Mouse (Mus musculus) heart, adult 8-10 months (tissue): ENCODE measurements around the gene Olfr437. TPM values are rescaled to one million over a fixed set of nuclear protein-coding genes. Genes with fewer than 3 reads are reported as not detected.
"Not testable (repeated sequence)": the region's sequence is repeated elsewhere in the genome, so short reads cannot be mapped to it uniquely, and the experiment has no call there.

Source experiments
- DNase-seq: peaks from one replicate; pipeline ENCODE4 v3.0.0; 2022; ENCODE audit warnings: low spot score
- total RNA-seq, 4 experiments: library from RNA; stranded (reverse); gene quantifications; 2 replicates each; pipeline ENCODE4 v1.2.4; 2022

Olfr437 gene
- total RNA-seq: not detected

GRCm38 (mm10) chr6:43162982-43163381 is at the start of gene Olfr437:
Gene Olfr437 (plus strand): TSS chr6:43163282.
- DNase-seq: no peak

- DNase-seq: not testable (repeated sequence)
Observed at GRCm38 (mm10) chr6:43146267-43146666, 16.8 kb upstream of the Olfr437 start, which contains the start of gene Olfr237-ps1. Gene Olfr237-ps1 (plus strand): TSS chr6:43146567.

- DNase-seq: no peak
Observed at GRCm38 (mm10) chr6:43159502-43159901, 3.6 kb upstream of the Olfr437 start.

GRCm38 (mm10) chr6:43167246-43167645 is 4.2 kb downstream of the Olfr437 start:
- no peak for DNase-seq

- DNase-seq: no peak
Observed at GRCm38 (mm10) chr6:43171840-43172239, 8.8 kb downstream of the Olfr437 start, which contains the start of gene Olfr13. Gene Olfr13 (plus strand): TSS chr6:43172140.

GRCm38 (mm10) chr6:43178129-43178528 is 15.0 kb downstream of the Olfr437 start:
- DNase-seq: no peak

GRCm38 (mm10) chr6:43178584-43179501 is 15.8 kb downstream of the Olfr437 start:
- no peak for DNase-seq

GRCm38 (mm10) chr6:43190986-43191385 is 27.9 kb downstream of the Olfr437 start:
- no peak for DNase-seq

GRCm38 (mm10) chr6:43196781-43197180 is 33.7 kb downstream of the Olfr437 start, which contains the start of gene Olfr435:
Gene Olfr435 (plus strand): TSS chr6:43197146.
- no peak for DNase-seq

GRCm38 (mm10) chr6:43198094-43198493 is 35.0 kb downstream of the Olfr437 start:
- DNase-seq: no peak

GRCm38 (mm10) chr6:43202786-43203185 is 39.7 kb downstream of the Olfr437 start:
- no peak for DNase-seq

GRCm38 (mm10) chr6:43205355-43205754 is 42.3 kb downstream of the Olfr437 start:
- no peak for DNase-seq

GRCm38 (mm10) chr6:43212873-43213272 is 49.8 kb downstream of the Olfr437 start, which contains the start of gene Olfr434:
Gene Olfr434 (plus strand): TSS chr6:43213021.
- DNase-seq: not testable (repeated sequence)

Other genes starting within 250 kb of the Olfr437 start
- gene Olfr446, start 241.9 kb upstream of the Olfr437 start, total RNA-seq: not detected
- not detected for gene Olfr444, start 214.2 kb upstream of the Olfr437 start, total RNA-seq
- not detected for gene Olfr441, start 56.9 kb upstream of the Olfr437 start, total RNA-seq
- gene Olfr237-ps1, start 16.7 kb upstream of the Olfr437 start, total RNA-seq: not detected
- gene Olfr13, start 8.9 kb downstream of the Olfr437 start, total RNA-seq: not detected
- gene Olfr435, start 33.9 kb downstream of the Olfr437 start, total RNA-seq: not detected
- not detected for gene Olfr434, start 49.7 kb downstream of the Olfr437 start, total RNA-seq
- gene Olfr47, start 68.2 kb downstream of the Olfr437 start, total RNA-seq: not detected
- gene Arhgef5, start 102.3 kb downstream of the Olfr437 start, total RNA-seq: 10 to 100 TPM; 13.7 to 16.9 (median 15.6) TPM
- not detected for gene Nobox, start 146.3 kb downstream of the Olfr437 start, total RNA-seq